Mouse (Mus musculus) liver, embryonic 11.5 days (tissue): ENCODE measurements around the gene Hand2. TPM values are rescaled to one million over a fixed set of nuclear protein-coding genes. Genes with fewer than 3 reads are reported as not detected.

Experiments
- ATAC-seq: fragments of 200-750 bp; cut with Nextera tagmentation; replicated peaks from 2 replicates; pipeline ENCODE4 v1.8.0; 2017; ENCODE audit warnings: moderate number of reproducible peaks, mild to moderate bottlenecking, moderate TSS enrichment, moderate library complexity; ENCODE audit not compliant: low FRiP score
- DNase-seq: peaks from one replicate; pipeline ENCODE4 v3.0.0-alpha.2; 2017; ENCODE audit warnings: low spot score
- H3K27ac ChIP-seq: fragments of 300-500 bp; sonication (generic); 2 replicates; pipeline ENCODE4 v1.5.1; 2014; ENCODE audit warnings: mild to moderate bottlenecking, low read depth, low read length, control low read depth
- H3K27me3 ChIP-seq: fragments of 300-500 bp; sonication (generic); replicated peaks from 2 replicates; pipeline ENCODE4 v1.6.1; 2014; ENCODE audit warnings: low read length, mixed read lengths; ENCODE audit not compliant: control insufficient read depth, insufficient read depth
- H3K36me3 ChIP-seq: fragments of 300-500 bp; sonication (generic); 2 replicates; pipeline ENCODE4 v1.6.1; 2014; ENCODE audit warnings: mild to moderate bottlenecking, low read length, moderate library complexity, mixed read lengths; ENCODE audit not compliant: control insufficient read depth, insufficient read depth
- H3K4me1 ChIP-seq: fragments of 300-500 bp; sonication (generic); replicated peaks from 2 replicates; pipeline ENCODE4 v1.6.1; 2014; ENCODE audit warnings: low read length, mixed read lengths; ENCODE audit not compliant: control insufficient read depth, insufficient read depth
- H3K4me2 ChIP-seq: fragments of 300-500 bp; sonication (generic); 2 replicates; pipeline ENCODE4 v1.6.1; 2014; ENCODE audit warnings: mild to moderate bottlenecking, control low read depth, moderate library complexity
- H3K4me3 ChIP-seq: fragments of 300-500 bp; sonication (generic); 2 replicates; pipeline ENCODE4 v1.5.1; 2014; ENCODE audit warnings: low read depth, low read length, control low read depth
- H3K9ac ChIP-seq: fragments of 300-500 bp; sonication (generic); 2 replicates; pipeline ENCODE4 v1.6.1; 2014; ENCODE audit warnings: low read depth, low read length, control low read depth
- H3K9me3 ChIP-seq: fragments of 300-500 bp; sonication (generic); 2 replicates; pipeline ENCODE4 v1.6.1; 2016; ENCODE audit warnings: low read length, inconsistent platforms, mixed read lengths; ENCODE audit not compliant: control insufficient read depth
- WGBS: fragments of 180-500 bp; shearing (Covaris S2); extraction: QIAGEN DNeasy Blood & Tissue Kit; methylation state at CpG from one replicate; pipeline ENCODE4 v1.1.7; 2014; 5-methylcytosine and 5-hydroxymethylcytosine counted together
- polyA plus RNA-seq: library from polyadenylated mRNA; unstranded; fragments of >200 nt; fragmentation: Nextera tagmentation; extraction: Ambion mirVana; gene quantifications from 2 replicates; pipeline ENCODE4 v1.2.1, GENCODE M21; 2014

Gene Hand2
- polyA plus RNA-seq, 1 experiment from 2014 or later = 5.4 TPM

GRCm38 (mm10) chr8:57328161-57328920 is 7.6 kb downstream of the Hand2 start:
- peak overlapping the region; percentile 43; the same call in 1 of the 2 replicates for H3K27ac ChIP-seq
- ATAC-seq (peak; percentile 69), DNase-seq (peak; percentile 64)
- WGBS = under 1% methylated on average over 42 of the region's 42 CpGs
- H3K9me3 ChIP-seq = no peaks in the 10 kb centered on the region
- peaks cover 98% of the 10 kb centered on the region for H3K27me3 ChIP-seq
- 0 out of 2 replicates have a peak overlapping the region, but pooled peaks have one; percentile 9 for H3K9ac ChIP-seq
- H3K4me1 ChIP-seq = 0 out of 2 replicates have a peak, but pooled peaks cover 7% of the 10 kb centered on the region
- H3K4me2 ChIP-seq = peak overlapping the region; percentile 47
- no peaks in the 10 kb centered on the region for H3K36me3 ChIP-seq
- peak overlapping the region; percentile 32 for H3K4me3 ChIP-seq

GRCm38 (mm10) chr8:57328931-57329341 is 8.2 kb downstream of the Hand2 start:
- Histone ChIP-seq H3K27me3 (peaks cover 98% of the 10 kb centered on the region), H3K9me3 (no peaks in the 10 kb centered on the region), H3K36me3 (no peaks in the 10 kb centered on the region), H3K27ac (no peak overlapping the region), H3K4me2 (peak overlapping the region; percentile 47), H3K4me1 (0 out of 2 replicates have a peak, but pooled peaks cover 7% of the 10 kb centered on the region), H3K4me3 (peak overlapping the region; percentile 32), H3K9ac (no peak overlapping the region)
- DNase-seq (no peak), ATAC-seq (peak; percentile 36; the same call in 1 of the 2 replicates)
- WGBS = 2% methylated on average over 19 of the region's 19 CpGs

GRCm38 (mm10) chr8:57330106-57330505 is 9.3 kb downstream of the Hand2 start:
- DNase-seq (peak; percentile 18), ATAC-seq (no peak)
- H3K27ac ChIP-seq = no peak overlapping the region
- no peak overlapping the region for H3K9ac ChIP-seq
- 0 out of 2 replicates have a peak, but pooled peaks cover 7% of the 10 kb centered on the region for H3K4me1 ChIP-seq
- peaks cover 100% of the 10 kb centered on the region for H3K27me3 ChIP-seq
- no peaks in the 10 kb centered on the region for H3K9me3 ChIP-seq
- WGBS = 34% methylated on average over 2 of the region's 2 CpGs
- H3K36me3 ChIP-seq = no peaks in the 10 kb centered on the region
- H3K4me3 ChIP-seq = no peak overlapping the region
- no peak overlapping the region for H3K4me2 ChIP-seq

DNA sequence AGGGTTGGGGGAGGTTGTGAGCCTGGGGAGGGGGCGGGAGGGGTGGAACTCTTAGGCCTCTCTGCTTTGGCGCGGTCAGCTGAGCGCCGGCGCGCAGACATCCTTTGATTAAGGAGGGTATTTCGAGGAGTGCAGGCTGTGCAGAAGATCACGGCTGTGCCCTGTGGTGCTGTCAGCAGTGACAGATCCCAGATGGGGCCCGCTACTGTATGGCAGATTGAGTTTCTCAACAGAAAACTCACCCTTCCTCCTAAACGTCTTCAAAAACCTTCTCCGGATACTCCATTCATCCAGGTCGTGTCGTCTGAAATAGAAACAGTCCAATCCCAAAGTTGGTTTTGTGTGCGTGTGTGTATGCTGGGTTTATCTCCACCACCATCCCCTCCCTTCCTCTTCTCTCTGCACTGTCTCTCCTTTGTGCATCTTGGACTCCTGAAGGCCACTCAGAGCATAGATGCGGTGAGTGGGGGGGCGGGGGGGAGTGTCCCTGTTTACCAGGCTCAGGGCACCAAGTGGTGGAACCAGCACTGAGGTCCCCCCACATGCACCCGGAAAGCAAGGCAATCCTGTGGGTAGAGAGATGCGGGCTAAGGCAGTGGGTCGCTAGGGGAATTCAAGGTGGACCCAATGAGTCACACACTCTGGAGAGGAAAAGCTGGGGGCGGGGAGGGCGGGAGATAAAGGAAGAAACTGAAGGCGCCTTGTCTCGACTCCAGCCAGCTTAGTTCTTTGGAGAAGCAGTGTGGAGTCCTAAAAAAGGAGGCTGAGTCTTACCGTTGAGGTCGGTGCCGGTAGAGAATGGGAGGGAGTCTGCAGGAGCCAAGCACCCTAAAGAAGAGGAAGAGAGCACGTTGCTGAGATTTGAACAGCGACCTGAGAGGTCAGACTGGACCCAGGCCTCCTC is 11.2 kb downstream of the Hand2 start:
- WGBS = 2% methylated on average over 29 of the region's 29 CpGs
- peak overlapping the region; percentile 75 for H3K27ac ChIP-seq
- H3K4me3 ChIP-seq = peak overlapping the region; percentile 30
- peak; percentile 56 for DNase-seq
- H3K36me3 ChIP-seq = no peaks in the 10 kb centered on the region
- peak overlapping the region; percentile 58 for H3K9ac ChIP-seq
- H3K9me3 ChIP-seq = no peaks in the 10 kb centered on the region
- peak; percentile 55 for ATAC-seq
- H3K4me2 ChIP-seq = peak overlapping the region; percentile 49
- 0 out of 2 replicates have a peak, but pooled peaks cover 7% of the 10 kb centered on the region for H3K4me1 ChIP-seq
- peaks cover 99% of the 10 kb centered on the region for H3K27me3 ChIP-seq

GRCm38 (mm10) chr8:57332676-57333482 is 12.1 kb downstream of the Hand2 start:
- 2% methylated on average over 26 of the region's 26 CpGs for WGBS
- Histone ChIP-seq H3K4me2 (peak overlapping the region; percentile 49), H3K9ac (peak overlapping the region; percentile 58), H3K4me1 (0 out of 2 replicates have a peak, but pooled peaks cover 6% of the 10 kb centered on the region), H3K9me3 (no peaks in the 10 kb centered on the region), H3K27me3 (peaks cover 98% of the 10 kb centered on the region), H3K4me3 (peak overlapping the region; percentile 30), H3K36me3 (no peaks in the 10 kb centered on the region), H3K27ac (peak overlapping the region; percentile 75)
- DNase-seq (peak; percentile 39), ATAC-seq (no peak)

DNA sequence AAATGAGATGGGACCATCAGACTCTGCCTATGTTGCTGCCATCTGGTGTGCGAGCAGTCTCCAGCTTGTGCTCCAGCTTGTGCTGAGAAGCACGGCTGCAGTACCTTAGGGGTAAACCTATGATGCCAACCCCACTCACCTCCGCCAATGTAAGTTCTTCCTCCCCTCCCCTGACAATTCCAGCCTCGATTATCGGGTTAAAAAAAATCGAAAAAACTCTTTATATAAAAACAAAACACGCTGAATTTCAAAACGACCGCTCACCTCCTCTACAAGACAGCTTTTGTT is 12.6 kb downstream of the Hand2 start:
- Histone ChIP-seq H3K4me2 (peak overlapping the region; percentile 49), H3K4me3 (peak overlapping the region; percentile 30), H3K9ac (peak overlapping the region; percentile 58), H3K9me3 (no peaks in the 10 kb centered on the region), H3K27ac (peak overlapping the region; percentile 75), H3K27me3 (peaks cover 98% of the 10 kb centered on the region), H3K36me3 (no peaks in the 10 kb centered on the region), H3K4me1 (0 out of 2 replicates have a peak, but pooled peaks cover 2% of the 10 kb centered on the region)
- ATAC-seq = no peak
- WGBS = 2% methylated on average over 9 of the region's 9 CpGs
- DNase-seq = no peak

GRCm38 (mm10) chr8:57333795-57334551 is 13.2 kb downstream of the Hand2 start:
- Histone ChIP-seq H3K9ac (peak overlapping the region; percentile 51), H3K4me3 (peak overlapping the region; percentile 30), H3K27ac (peak overlapping the region; percentile 75), H3K4me2 (peak overlapping the region; percentile 49), H3K36me3 (no peaks in the 10 kb centered on the region), H3K4me1 (no peaks in the 10 kb centered on the region), H3K9me3 (no peaks in the 10 kb centered on the region), H3K27me3 (peaks cover 98% of the 10 kb centered on the region)
- DNase-seq (peak; percentile 53), ATAC-seq (no peak)
- 1% methylated on average over 41 of the region's 41 CpGs for WGBS
